Mouse (Mus musculus) adrenal gland, adult 18-20 months (tissue): ENCODE measurements around the gene Ice1. TPM values are rescaled to one million over a fixed set of nuclear protein-coding genes. Genes with fewer than 3 reads are reported as not detected.

Experiments used
- DNase-seq, 2 experiments: peaks; one replicate each; pipeline ENCODE4 v3.0.0; 2021 to 2022; ENCODE audit warnings: low spot score in 2 of 2
- total RNA-seq, 2 experiments: library from RNA; stranded (reverse); gene quantifications; 1 replicate in 1 of 2; 2 replicates in 1 of 2; pipeline ENCODE4 v1.2.3; 2021

The Ice1 gene
- total RNA-seq, 2 experiments from 2014 or later = 24.6 to 27.5 TPM

GRCm38 (mm10) chr13:70582517-70582916 is 54.9 kb downstream of the Ice1 start:
- peak; percentile 32 to 36 for DNase-seq

GRCm38 (mm10) chr13:70581509-70581908 is 55.9 kb downstream of the Ice1 start:
- DNase-seq = no peak

GRCm38 (mm10) chr13:70574216-70574615 is 63.2 kb downstream of the Ice1 start:
- no peak for DNase-seq

- DNase-seq = no peak
Observed at GRCm38 (mm10) chr13:70567889-70568288, 69.5 kb downstream of the Ice1 start.

GRCm38 (mm10) chr13:70553456-70553855 is 84.0 kb downstream of the Ice1 start:
- no peak for DNase-seq

- DNase-seq = no peak
Observed at GRCm38 (mm10) chr13:70547457-70547856, 90.0 kb downstream of the Ice1 start.

DNA sequence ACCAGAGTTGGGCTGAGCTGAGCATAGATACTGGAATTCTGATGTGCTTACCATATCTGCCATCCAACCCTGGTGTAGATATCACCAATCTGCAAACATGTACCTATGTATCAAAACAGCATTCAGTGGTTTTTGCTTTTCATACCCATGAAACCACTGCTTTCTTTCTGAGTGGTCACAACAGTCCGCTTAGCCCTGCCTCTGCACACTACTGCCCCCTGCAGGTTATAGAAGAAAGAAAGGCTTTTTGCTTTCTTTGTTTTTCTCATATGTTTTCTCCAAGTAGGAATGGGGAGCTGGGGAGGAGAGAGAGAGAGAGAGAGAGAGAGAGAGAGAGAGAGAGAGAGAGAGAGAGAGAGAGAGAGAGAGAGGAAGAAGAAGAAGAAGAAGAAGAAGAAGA is 92.2 kb downstream of the Ice1 start:
- DNase-seq = no peak

GRCm38 (mm10) chr13:70539842-70540241 is 97.6 kb downstream of the Ice1 start:
- no peak for DNase-seq

DNA sequence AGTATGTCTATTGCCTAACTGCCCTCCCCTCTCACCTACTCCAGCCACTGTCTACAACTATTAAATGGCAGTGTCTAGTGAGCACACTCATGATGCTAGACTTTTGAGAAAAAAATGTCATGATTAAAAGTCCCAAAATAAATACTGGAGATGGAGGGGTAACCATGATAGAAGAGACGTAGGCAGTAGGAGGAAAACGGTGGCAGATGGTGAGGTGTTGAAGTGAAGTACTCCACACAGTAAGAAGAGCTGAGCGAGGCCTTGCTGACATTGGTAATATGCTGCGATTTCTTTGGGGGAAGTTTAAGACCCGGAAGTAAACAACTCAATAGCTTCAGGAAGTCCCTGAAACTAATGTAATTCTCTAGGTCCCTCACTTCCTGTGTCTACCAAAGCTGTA is 104.0 kb downstream of the Ice1 start:
- no peak for DNase-seq

- DNase-seq = no peak
Observed at GRCm38 (mm10) chr13:70532719-70533118, 104.7 kb downstream of the Ice1 start.

DNA sequence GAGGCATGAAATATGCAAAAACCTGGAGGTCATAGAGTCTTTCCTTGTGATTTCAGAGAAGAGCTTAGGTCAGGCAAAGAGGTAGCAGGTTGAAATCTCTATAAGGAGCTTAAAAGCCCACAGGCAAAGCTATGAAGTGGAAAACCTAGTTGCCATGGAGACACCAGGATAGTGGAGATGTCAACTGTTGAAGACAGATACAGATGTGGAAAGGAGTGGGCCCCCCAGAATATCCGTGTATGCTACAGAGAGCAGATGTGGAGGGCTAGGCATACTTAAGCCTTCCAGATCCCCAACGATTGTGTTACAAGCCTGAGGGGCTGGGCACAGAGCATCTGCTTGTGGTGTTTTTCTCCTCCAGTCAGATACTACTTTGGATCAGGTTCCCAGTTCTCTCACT is 119.8 kb downstream of the Ice1 start:
- no peak for DNase-seq

- no peak for DNase-seq
Observed at GRCm38 (mm10) chr13:70515004-70515403, 122.4 kb downstream of the Ice1 start.

DNA sequence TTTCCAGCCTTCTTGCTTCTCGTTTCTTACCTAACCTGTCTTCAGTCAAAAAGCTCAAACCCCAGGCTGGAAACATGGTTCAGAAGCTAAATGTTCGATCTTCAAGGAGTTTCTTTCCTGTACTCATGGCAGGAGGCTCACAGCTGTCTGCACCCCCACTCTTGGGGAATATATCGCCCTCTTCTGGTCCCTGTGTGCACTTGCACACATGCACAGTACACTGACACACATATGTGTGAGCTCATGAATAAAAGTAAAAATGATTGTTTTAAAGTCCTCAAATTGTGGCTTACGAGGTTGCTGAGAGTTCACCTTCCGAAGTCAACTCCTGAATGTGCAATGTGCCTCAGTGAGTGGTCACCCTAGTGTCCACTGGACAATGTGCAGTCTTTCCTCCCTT is 127.2 kb downstream of the Ice1 start:
- no peak for DNase-seq

- DNase-seq = no peak
Observed at GRCm38 (mm10) chr13:70509375-70510016, 127.9 kb downstream of the Ice1 start.

- DNase-seq = no peak
Observed at GRCm38 (mm10) chr13:70508708-70509374, 128.6 kb downstream of the Ice1 start.

Other genes with a start within 250 kb of the Ice1 start
- under 1 TPM; 0.10 to 0.48 TPM for gene Adamts16, start 204.2 kb upstream of the Ice1 start, total RNA-seq